8 mouse cellular contexts compared by ENCODE assay signal in genomic region chr14:19750411-19751024, GRCm38 (mm10). TPM values are rescaled to one million over a fixed set of nuclear protein-coding genes. Genes with fewer than 3 reads are reported as not detected.
A peak's percentile ranks its signal among the peaks of the same experiment; 100 is the strongest.
DNase-seq lines count a peak whose midpoint lies in the region; ATAC-seq and TF ChIP-seq lines count a peak whose summit lies in the region.

No protein-coding gene starts in this region.

- H3K36me3 ChIP-seq in intestine, embryonic 16.5 days (ENCODE audit: control insufficient read depth, insufficient read depth, low read length) = no peaks in the 10 kb centered on the region
- H3K36me3 ChIP-seq in midbrain, embryonic 12.5 days = no peaks in the 10 kb centered on the region

- H3K4me2 ChIP-seq in intestine, embryonic 16.5 days (ENCODE audit: low read depth, low read length) = peak overlapping the region; percentile 94
- H3K4me2 ChIP-seq in midbrain, embryonic 12.5 days (replicated peaks) = peak overlapping the region; percentile 88

- WGBS in intestine, embryonic 16.5 days = 4% methylated on average over 26 of the region's 26 CpGs
- 3% methylated on average over 26 of the region's 26 CpGs for WGBS in midbrain, embryonic 12.5 days

- 0 out of 2 replicates have a peak, but pooled peaks cover 2% of the 10 kb centered on the region for H3K27me3 ChIP-seq in intestine, embryonic 16.5 days (replicated peaks; ENCODE audit: control insufficient read depth, insufficient read depth, low read length)
- H3K27me3 ChIP-seq in midbrain, embryonic 12.5 days = peaks cover 53% of the 10 kb centered on the region

- peak; percentile 21 for ATAC-seq in intestine, embryonic 16.5 days
- ATAC-seq in midbrain, embryonic 12.5 days (ENCODE audit: low FRiP score, low read depth) = peak; percentile 7; the same call in 1 of the 2 replicates
- no peak for ATAC-seq in monocyte, adult 5-6 weeks (replicated peaks; ENCODE audit: insufficient number of reproducible peaks, low FRiP score, low TSS enrichment, poor library complexity, severe bottlenecking)

- H3K4me3 ChIP-seq in gastrocnemius, adult 2 months = peak overlapping the region; percentile 74
- H3K4me3 ChIP-seq in intestine, embryonic 16.5 days (ENCODE audit: low read length) = peak overlapping the region; percentile 68
- H3K4me3 ChIP-seq in midbrain, embryonic 12.5 days = peak overlapping the region; percentile 48

- intact Hi-C loops in gastrocnemius, adult 2 months (cut with DNase I) = loop anchor here (5.0 kb wide), 1 partner anchor 67 kb away; no protein-coding TSS in a partner anchor

- peak overlapping the region; percentile 87 for H3K27ac ChIP-seq in gastrocnemius, adult 2 months
- peak overlapping the region; percentile 58 for H3K27ac ChIP-seq in intestine, embryonic 16.5 days (ENCODE audit: low read length)
- H3K27ac ChIP-seq in midbrain, embryonic 12.5 days (replicated peaks) = no peak overlapping the region

- H3K4me1 ChIP-seq in intestine, embryonic 16.5 days (ENCODE audit: control insufficient read depth, insufficient read depth, low read length) = peaks cover 24% of the 10 kb centered on the region
- peaks cover 21% of the 10 kb centered on the region for H3K4me1 ChIP-seq in midbrain, embryonic 12.5 days

- H3K9ac ChIP-seq in intestine, embryonic 16.5 days (ENCODE audit: low read depth, low read length) = peak overlapping the region; percentile 58
- H3K9ac ChIP-seq in midbrain, embryonic 12.5 days (replicated peaks) = no peak overlapping the region

- H3K9me3 ChIP-seq in intestine, embryonic 16.5 days (ENCODE audit: control insufficient read depth, low read length) = no peaks in the 10 kb centered on the region
- H3K9me3 ChIP-seq in midbrain, embryonic 12.5 days = no peaks in the 10 kb centered on the region

- peak; percentile 27 for DNase-seq in thymus, postnatal 4 days
- DNase-seq in thymus, postnatal 10 days (ENCODE audit: low spot score in 2 of 2) = no peak
- peak; percentile 62 for DNase-seq in gastrocnemius, adult 2 months
- no peak for DNase-seq in Muller cell, postnatal 12 days (ENCODE audit: inconsistent ontology term)
- no peak for DNase-seq in urinary bladder, postnatal 36 days (ENCODE audit: low spot score in 2 of 2)

- no peak for TF ChIP-seq CTCF in gastrocnemius, adult 2 months (IDR thresholded peaks at IDR 0.05)

RNA-seq across cellular contexts. Expression of gene Nid2, which starts 0.5 kb away (rescaled TPM):
- 1 to 10 TPM; 6.5 to 7.6 TPM for total RNA-seq in gastrocnemius, adult 2 months (2021)
- 63.8 and 68.6 TPM in 2 replicates for polyA plus RNA-seq in intestine, embryonic 16.5 days (2015; fragmentation: Nextera tagmentation; extraction: Ambion mirVana)
- 48.7 and 60.8 TPM in 2 replicates for polyA plus RNA-seq in midbrain, embryonic 12.5 days (2016; fragmentation: Nextera tagmentation; extraction: Ambion mirVana)
- 0.95 to 5.1 TPM (median 3.5 TPM) in 3 replicates for total RNA-seq in monocyte, adult 5-6 weeks (2017)

Comparison
In these comparisons a context has a peak if more than half of its experiments do, and no peak if none do; other contexts are left out.
1. DNase-seq: peak in thymus, postnatal 4 days (single experiment) and gastrocnemius, adult 2 months (single experiment); none in thymus, postnatal 10 days (0 of 2), Muller cell, postnatal 12 days (single experiment) and urinary bladder, postnatal 36 days (0 of 2).
2. Peak in every context shown above with its lines, with median percentiles within 50 percentile points of each other: H3K4me3 ChIP-seq.